Mouse (Mus musculus) macrophage (primary cell): ENCODE measurements around the gene Btd. TPM values are rescaled to one million over a fixed set of nuclear protein-coding genes. Genes with fewer than 3 reads are reported as not detected.

Source experiments
- H3K27ac ChIP-seq: fragments of 350-480 bp; formaldehyde crosslinking; 2 replicates; pipeline ENCODE4 v1.9.0; 2021
- H3K36me3 ChIP-seq: fragments of 350-480 bp; formaldehyde crosslinking; 2 replicates; pipeline ENCODE4 v1.9.0; 2021; ENCODE audit errors: inconsistent target
- H3K4me3 ChIP-seq: fragments of 350-480 bp; formaldehyde crosslinking; 2 replicates; pipeline ENCODE4 v1.9.0; 2021; ENCODE audit errors: inconsistent target
- H3K79me2 ChIP-seq: fragments of 350-480 bp; formaldehyde crosslinking; 2 replicates; pipeline ENCODE4 v1.9.0; 2021; ENCODE audit errors: inconsistent target
- WGBS: methylation state at CpG from one replicate; pipeline ENCODE4 v1.1.7; 2026; ENCODE audit warnings: inconsistent platforms; ENCODE audit not compliant: missing documents; 5-methylcytosine and 5-hydroxymethylcytosine counted together
- polyA plus RNA-seq: library from polyadenylated mRNA; stranded (reverse); fragments of 250-400 nt; gene quantifications from 3 replicates; pipeline ENCODE4 v1.2.4, GENCODE M21; 2018; ENCODE audit warnings: inconsistent platforms

The Btd gene
- polyA plus RNA-seq, 1 experiment from 2014 or later: 12.8 TPM

GRCm38 (mm10) chr14:31622748-31623147, 18.1 kb upstream of the Btd start:
- no peak overlapping the region for H3K27ac ChIP-seq
- no peaks in the 10 kb centered on the region for H3K79me2 ChIP-seq
- H3K4me3 ChIP-seq: no peak overlapping the region
- no peaks in the 10 kb centered on the region for H3K36me3 ChIP-seq
- 91% methylated on average over 12 of the region's 12 CpGs for WGBS

GRCm38 (mm10) chr14:31630677-31631076, 10.2 kb upstream of the Btd start:
- no peaks in the 10 kb centered on the region for H3K36me3 ChIP-seq
- WGBS: 91% methylated on average over 7 of the region's 7 CpGs
- H3K79me2 ChIP-seq: no peaks in the 10 kb centered on the region
- H3K4me3 ChIP-seq: no peak overlapping the region
- no peak overlapping the region for H3K27ac ChIP-seq

- WGBS: 1% methylated on average over 26 of the region's 26 CpGs
- H3K36me3 ChIP-seq: no peaks in the 10 kb centered on the region
- peaks cover 9% of the 10 kb centered on the region; the same call in 1 of the 2 replicates for H3K79me2 ChIP-seq
- H3K4me3 ChIP-seq: peak within 1 kb of the TSS; percentile 79
- peak within 1 kb of the TSS; percentile 82 for H3K27ac ChIP-seq
Observed at GRCm38 (mm10) chr14:31640346-31640889, 410 bp upstream of the Btd start, which contains the start of gene Gm49387. Gm49387 (minus strand) TSS chr14:31640878.

GRCm38 (mm10) chr14:31641506-31642155, 803 bp downstream of the Btd start:
- no peaks in the 10 kb centered on the region for H3K36me3 ChIP-seq
- peak overlapping the region; percentile 82 for H3K27ac ChIP-seq
- WGBS: 58% methylated on average over 9 of the region's 9 CpGs
- H3K79me2 ChIP-seq: peaks cover 9% of the 10 kb centered on the region; the same call in 1 of the 2 replicates
- peak overlapping the region; percentile 79 for H3K4me3 ChIP-seq

- Histone ChIP-seq H3K27ac (no peak overlapping the region), H3K36me3 (no peaks in the 10 kb centered on the region), H3K79me2 (peaks cover 9% of the 10 kb centered on the region; the same call in 1 of the 2 replicates), H3K4me3 (no peak overlapping the region)
- WGBS: 83% methylated on average over 4 of the region's 5 CpGs
Observed at GRCm38 (mm10) chr14:31644183-31644830, 3.5 kb downstream of the Btd start.

- Histone ChIP-seq H3K4me3 (no peak overlapping the region), H3K27ac (no peak overlapping the region)
Observed at GRCm38 (mm10) chr14:31644931-31645547, 4.2 kb downstream of the Btd start.

GRCm38 (mm10) chr14:31645920-31646319, 5.1 kb downstream of the Btd start:
- 89% methylated on average over 7 of the region's 7 CpGs for WGBS
- H3K36me3 ChIP-seq: no peaks in the 10 kb centered on the region
- no peak overlapping the region for H3K27ac ChIP-seq
- H3K79me2 ChIP-seq: peaks cover 9% of the 10 kb centered on the region; the same call in 1 of the 2 replicates
- no peak overlapping the region for H3K4me3 ChIP-seq

More at GRCm38 (mm10) chr14:31644931-31645547, 4.2 kb downstream of the Btd start:
- Histone ChIP-seq H3K79me2 (peaks cover 9% of the 10 kb centered on the region; the same call in 1 of the 2 replicates), H3K36me3 (no peaks in the 10 kb centered on the region)
- WGBS: 86% methylated on average over 3 of the region's 3 CpGs

GRCm38 (mm10) chr14:31647991-31648390, 7.2 kb downstream of the Btd start:
- Histone ChIP-seq H3K79me2 (no peaks in the 10 kb centered on the region; the same call in 1 of the 2 replicates), H3K27ac (no peak overlapping the region), H3K4me3 (no peak overlapping the region), H3K36me3 (no peaks in the 10 kb centered on the region)
- WGBS: 96% methylated on average over 10 of the region's 10 CpGs

- Histone ChIP-seq H3K36me3 (no peaks in the 10 kb centered on the region), H3K79me2 (no peaks in the 10 kb centered on the region), H3K27ac (no peak overlapping the region), H3K4me3 (no peak overlapping the region)
- WGBS: 97% methylated on average over 3 of the region's 3 CpGs
Observed at GRCm38 (mm10) chr14:31650347-31650746, 9.5 kb downstream of the Btd start.

GRCm38 (mm10) chr14:31651206-31651605, 10.4 kb downstream of the Btd start:
- Histone ChIP-seq H3K79me2 (no peaks in the 10 kb centered on the region), H3K36me3 (no peaks in the 10 kb centered on the region), H3K27ac (no peak overlapping the region), H3K4me3 (no peak overlapping the region)
- 85% methylated on average over 7 of the region's 7 CpGs for WGBS

GRCm38 (mm10) chr14:31652106-31652505, 11.3 kb downstream of the Btd start:
- Histone ChIP-seq H3K36me3 (no peaks in the 10 kb centered on the region), H3K4me3 (no peak overlapping the region), H3K79me2 (no peaks in the 10 kb centered on the region), H3K27ac (no peak overlapping the region)
- 85% methylated on average over 5 of the region's 5 CpGs for WGBS

- H3K4me3 ChIP-seq: no peak overlapping the region
- 100% methylated on average over 1 of the region's 1 CpGs for WGBS
- H3K27ac ChIP-seq: no peak overlapping the region
Observed at GRCm38 (mm10) chr14:31652624-31653023, 11.8 kb downstream of the Btd start.

GRCm38 (mm10) chr14:31653101-31653875, 12.5 kb downstream of the Btd start:
- no peaks in the 10 kb centered on the region for H3K79me2 ChIP-seq
- H3K36me3 ChIP-seq: no peaks in the 10 kb centered on the region
- 90% methylated on average over 14 of the region's 14 CpGs for WGBS
- no peak overlapping the region for H3K4me3 ChIP-seq
- no peak overlapping the region for H3K27ac ChIP-seq

More at GRCm38 (mm10) chr14:31652624-31653023, 11.8 kb downstream of the Btd start:
- no peaks in the 10 kb centered on the region for H3K36me3 ChIP-seq
- H3K79me2 ChIP-seq: no peaks in the 10 kb centered on the region

- Histone ChIP-seq H3K4me3 (no peak overlapping the region), H3K79me2 (no peaks in the 10 kb centered on the region), H3K36me3 (no peaks in the 10 kb centered on the region), H3K27ac (no peak overlapping the region)
- WGBS: 92% methylated on average over 5 of the region's 5 CpGs
Observed at GRCm38 (mm10) chr14:31654816-31655215, 14.0 kb downstream of the Btd start.
